Mouse (Mus musculus) gastrocnemius, postnatal 10 days (tissue): ENCODE data around the gene Cela3b. TPM values are rescaled to one million over a fixed set of nuclear protein-coding genes. Genes with fewer than 3 reads are reported as not detected.

ENCODE experiments used
- DNase-seq: peaks from one replicate; pipeline ENCODE4 v3.0.0; 2021; ENCODE audit warnings: mixed read lengths
- total RNA-seq, 2 experiments: library from RNA; stranded (reverse); gene quantifications; 2 replicates each; pipeline ENCODE4 v1.2.3; 2021

Gene Cela3b
- total RNA-seq, 2 experiments from 2014 or later: not detected

- DNase-seq: no peak
Measured at GRCm38 (mm10) chr4:137375314-137376278, 54.7 kb downstream of the Cela3b start.

GRCm38 (mm10) chr4:137373711-137374110 is 56.6 kb downstream of the Cela3b start:
- no peak for DNase-seq

- no peak for DNase-seq
Measured at GRCm38 (mm10) chr4:137371596-137372523, 58.5 kb downstream of the Cela3b start.

Other genes starting within 250 kb of the Cela3b start
- gene Wnt4, start 153.1 kb downstream of the Cela3b start, total RNA-seq: 10 to 100 TPM; 15.9 to 17.2 TPM
- gene Cdc42, start 72.8 kb downstream of the Cela3b start, total RNA-seq: 100 to 1,000 TPM; 256 to 266 TPM
- gene Cela3a, start 20.7 kb downstream of the Cela3b start, total RNA-seq: not detected
- gene 1700013G24Rik, start 22.7 kb upstream of the Cela3b start, total RNA-seq: not detected
- gene Hspg2, start 38.2 kb upstream of the Cela3b start, total RNA-seq: 100 to 1,000 TPM; 256 to 295 TPM
- gene Ldlrad2, start 144.0 kb upstream of the Cela3b start, total RNA-seq: not detected
- gene Usp48, start 163.2 kb upstream of the Cela3b start, total RNA-seq: 10 to 100 TPM; 26.4 to 44.1 TPM
- gene Rap1gap, start 234.2 kb upstream of the Cela3b start, total RNA-seq: 1 to 10 TPM; 5.3 to 5.6 TPM